Mouse (Mus musculus) CD4-positive, CD25-positive, alpha-beta regulatory T cell, adult 4 months (primary cell): Measurements from ENCODE around the gene Adcy5. TPM values are rescaled to one million over a fixed set of nuclear protein-coding genes. Genes with fewer than 3 reads are reported as not detected.

Experiments used
- ATAC-seq: one replicate; pipeline ENCODE4 v1.8.0; 2017
- polyA plus RNA-seq, 2 experiments: library from polyadenylated mRNA; unstranded; fragments of 100-300 nt; shearing (Covaris generic); gene quantifications; one replicate each; pipeline ENCODE4 v1.2.1; 2017

Adcy5 gene
- polyA plus RNA-seq: under 1 TPM; 0.08 to 0.14 TPM

DNA sequence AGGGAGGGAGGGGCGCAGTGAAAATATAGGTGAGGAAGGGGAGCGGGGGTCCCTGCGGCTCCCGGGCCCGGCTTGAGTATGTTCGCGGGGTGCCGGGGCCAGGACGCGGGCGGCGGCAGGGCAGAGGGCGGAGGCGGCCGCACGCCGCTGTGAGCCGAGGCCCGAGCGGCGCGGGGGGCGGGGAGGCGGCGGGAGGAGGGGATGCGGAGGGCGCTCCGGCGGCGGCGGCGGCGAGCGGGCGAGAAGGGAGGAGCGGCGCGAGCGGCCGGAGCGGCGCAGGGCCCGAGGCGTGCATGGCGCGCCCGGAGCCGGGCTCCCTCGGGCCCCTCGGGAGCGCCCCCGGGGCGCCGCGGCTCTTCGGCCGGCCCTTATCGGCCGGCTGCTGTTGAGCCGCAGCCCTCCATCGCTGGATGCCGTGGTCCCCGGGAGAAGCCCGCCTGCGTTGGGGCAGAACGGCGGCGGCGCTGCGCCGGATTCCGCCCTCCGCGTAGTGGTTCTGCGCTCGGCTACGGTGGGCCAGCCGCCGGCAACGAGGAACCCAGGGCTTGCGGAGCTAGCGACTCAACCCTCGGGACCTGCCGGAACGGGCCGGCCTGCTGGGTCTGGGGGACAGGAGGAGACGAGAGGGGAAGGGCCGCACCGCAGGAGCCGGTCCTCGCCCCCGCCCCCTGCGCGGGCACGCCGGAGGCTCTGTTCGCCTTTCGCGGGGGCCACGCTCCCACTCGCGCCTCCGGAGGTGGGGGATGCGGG lies at the start of gene Adcy5:
TSS of gene Adcy5 (plus strand) at position 237 of the 750 bp plus-strand sequence.
- no peak for ATAC-seq

DNA sequence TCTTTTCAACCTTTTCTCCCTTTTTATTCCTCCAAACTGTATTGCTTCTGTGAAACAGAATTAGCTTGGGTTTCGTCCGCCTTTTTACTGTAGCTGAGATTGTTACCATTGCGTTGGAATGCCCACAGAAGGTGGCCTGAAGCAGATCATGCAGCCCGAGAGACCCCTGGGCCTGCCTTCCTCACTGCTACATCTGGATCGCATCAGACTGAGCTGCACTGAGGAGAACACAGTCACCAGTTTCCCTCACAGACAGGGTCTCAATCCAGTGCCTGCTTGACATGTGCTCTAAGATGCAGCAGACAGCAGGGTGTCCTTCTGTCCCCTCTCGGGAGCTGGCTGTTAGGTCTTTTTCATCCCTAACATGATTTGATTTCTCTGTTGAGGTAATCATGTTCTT lies 46.7 kb upstream of the Adcy5 start:
- ATAC-seq: no peak

DNA sequence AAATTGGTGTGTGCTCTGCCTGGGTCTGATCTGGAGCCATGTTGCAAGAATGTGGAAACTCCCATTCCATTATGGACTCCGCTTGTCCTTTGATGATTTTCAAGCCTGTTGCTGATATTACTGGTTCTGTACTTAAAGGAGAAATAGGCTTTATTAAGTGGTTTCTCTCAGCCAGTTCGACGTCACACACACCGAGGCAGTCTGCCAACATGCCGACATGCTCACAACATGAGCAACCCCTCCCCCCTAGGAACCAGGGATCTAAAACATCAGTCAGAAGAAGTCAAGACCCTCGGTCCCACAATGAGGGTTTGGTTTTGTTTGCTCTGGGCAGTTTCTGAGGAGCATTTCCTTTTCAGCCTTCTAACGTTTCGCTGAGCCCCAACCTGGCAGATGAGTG lies 45.5 kb upstream of the Adcy5 start:
- no peak for ATAC-seq

DNA sequence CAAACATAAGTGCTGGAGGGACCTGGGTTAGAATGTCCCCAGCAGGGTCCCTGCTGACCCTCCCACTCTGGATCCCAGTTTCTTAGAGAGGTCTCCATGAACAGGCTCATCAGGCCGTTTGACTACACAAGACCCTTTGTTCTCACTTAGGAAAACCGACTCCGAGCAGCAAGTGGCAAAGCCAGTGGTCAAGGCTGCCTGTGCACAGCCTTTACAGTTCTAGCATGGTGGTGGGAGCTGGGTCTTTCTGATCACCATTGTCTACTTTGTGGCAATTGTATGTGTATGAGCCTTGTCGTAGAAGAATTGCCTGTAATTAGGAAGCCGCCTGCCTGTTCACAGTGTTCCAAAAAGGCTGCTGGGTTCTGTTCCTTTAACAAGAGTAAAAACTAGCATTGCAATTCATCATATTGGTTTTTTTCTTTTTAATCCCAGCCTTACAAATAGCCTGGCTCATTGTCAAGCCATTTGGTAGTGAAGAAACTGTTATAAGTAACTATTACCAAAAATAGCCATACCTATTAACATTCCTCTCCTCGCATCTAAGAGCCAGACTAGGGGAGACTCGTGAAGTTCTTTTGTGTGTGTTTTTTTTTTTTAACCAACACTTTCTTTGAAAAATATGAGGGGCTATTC lies 44.9 kb upstream of the Adcy5 start:
- no peak for ATAC-seq

DNA sequence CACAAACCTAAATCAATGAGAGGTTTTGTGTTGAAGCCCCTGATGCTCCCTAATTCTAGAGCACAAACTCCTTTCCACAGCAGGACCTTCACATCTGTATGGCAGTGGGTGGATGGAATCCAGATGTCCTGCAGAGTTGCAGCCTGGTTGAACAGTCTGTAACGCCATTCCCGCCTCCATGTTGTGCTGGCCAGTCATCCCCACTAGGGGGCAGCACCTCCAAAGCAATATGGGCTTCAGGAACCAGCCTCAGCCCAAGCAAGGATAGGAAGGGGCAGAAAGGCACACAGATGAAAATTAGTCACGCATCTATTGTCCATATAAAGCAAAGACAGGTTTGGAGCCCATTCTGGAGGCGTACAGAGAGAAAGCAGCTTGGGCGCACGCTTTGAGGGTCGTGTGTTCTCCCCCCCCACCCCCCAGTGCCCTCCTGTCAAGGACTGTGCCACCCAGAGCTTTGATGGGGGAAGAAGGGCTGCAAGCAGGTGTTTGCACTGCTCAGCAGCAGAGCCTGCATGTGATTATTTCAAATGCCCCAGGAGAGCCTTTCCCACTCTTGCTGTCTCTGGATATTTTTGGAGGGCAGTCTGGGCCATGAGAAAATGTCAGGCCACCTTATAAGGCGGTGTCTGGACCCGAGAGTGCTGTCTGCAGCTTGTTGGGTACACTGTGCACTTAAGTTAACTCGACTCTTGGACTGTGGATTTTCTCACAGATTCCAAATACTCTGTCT lies 44.1 kb upstream of the Adcy5 start:
- ATAC-seq: no peak

DNA sequence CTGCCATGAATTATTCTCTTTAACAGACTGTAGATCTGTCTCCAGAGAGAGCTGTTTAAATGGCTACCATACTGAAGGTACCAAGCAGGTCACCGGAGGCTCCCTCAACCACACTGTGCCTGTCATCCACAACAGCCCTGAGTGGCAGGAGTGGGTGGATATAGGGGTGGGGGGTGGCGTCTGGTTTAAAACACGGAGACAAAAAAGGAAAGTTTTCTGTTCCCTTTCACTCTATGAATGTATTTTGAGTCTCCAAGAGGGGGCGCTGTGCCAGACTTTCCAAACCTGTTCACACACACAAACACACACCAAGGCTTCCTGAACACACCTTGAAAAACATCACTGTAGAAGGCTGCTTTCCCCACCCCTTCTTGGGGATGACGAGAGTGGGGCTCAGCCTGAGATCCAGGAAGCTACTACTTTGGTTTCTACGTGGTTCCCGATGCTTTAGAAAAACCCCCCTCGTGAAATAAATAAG lies 43.5 kb upstream of the Adcy5 start:
- no peak for ATAC-seq

DNA sequence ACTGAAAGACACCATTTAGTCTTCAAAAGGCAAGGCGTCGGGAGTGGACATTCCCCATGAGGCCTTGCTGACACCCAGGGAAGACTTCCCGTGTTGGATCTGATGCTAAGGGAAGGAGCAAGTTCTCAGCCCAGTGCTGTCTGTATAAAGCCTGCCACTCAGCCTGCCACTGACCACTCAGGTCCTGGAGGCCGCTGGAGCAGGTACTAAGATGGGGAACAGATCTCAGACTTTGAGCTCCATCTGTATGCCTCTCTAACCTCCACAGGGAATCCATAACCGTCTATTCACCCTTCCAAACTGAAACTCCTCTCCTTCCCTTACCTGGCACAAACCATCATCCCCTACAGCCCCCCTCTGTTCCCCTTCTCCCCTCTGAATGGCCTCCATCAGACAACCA lies 41.2 kb upstream of the Adcy5 start:
- ATAC-seq: no peak

DNA sequence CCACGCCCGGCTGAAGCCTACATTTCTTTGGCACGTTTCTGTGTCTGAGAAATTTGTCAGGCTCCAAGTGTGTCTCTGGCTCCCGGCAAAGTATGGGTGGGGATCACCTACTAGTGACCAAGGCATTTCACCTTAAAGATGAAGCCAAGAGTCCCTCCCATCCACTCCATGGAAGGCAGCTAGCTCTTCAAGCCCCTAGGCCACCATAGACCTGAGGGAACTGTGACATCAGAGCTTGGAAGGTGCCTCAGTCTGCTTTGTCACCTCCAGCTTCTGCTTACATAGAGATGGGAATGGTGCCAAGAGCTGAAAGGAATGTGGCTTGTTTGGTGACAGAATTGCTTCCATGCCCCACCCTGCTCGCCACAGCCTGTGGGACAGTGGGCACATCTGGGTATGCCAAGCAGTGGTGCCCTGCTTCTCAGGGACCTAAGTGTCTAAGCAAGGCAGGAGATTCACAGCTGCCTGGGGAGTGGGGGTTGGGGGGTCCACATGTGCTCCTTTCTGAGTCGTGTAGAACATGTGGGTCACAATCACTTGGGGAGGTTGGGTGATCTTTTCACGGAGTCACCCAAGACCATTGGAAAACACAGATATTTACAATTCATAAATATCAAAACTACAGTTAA lies 38.2 kb upstream of the Adcy5 start:
- ATAC-seq: no peak

DNA sequence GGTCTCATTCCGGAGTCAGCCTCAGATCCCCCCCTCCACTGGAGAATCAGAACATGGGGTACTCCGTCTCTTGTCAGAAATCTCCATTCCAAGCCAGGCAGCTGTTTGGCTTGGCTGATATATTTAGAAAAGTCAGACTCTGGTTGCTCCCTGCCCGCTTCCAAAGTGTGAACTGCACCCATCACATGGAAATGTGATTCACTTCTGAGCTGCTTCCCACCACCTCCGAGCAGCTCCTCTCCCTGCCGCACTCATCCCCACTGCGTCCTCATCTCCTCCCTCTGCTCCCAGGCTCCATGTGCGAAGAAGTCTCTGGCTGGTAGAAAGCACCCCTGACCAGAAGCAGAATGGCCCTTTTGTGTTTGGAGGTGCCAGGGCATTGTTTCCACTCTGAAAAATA lies 37.2 kb upstream of the Adcy5 start:
- no peak for ATAC-seq

DNA sequence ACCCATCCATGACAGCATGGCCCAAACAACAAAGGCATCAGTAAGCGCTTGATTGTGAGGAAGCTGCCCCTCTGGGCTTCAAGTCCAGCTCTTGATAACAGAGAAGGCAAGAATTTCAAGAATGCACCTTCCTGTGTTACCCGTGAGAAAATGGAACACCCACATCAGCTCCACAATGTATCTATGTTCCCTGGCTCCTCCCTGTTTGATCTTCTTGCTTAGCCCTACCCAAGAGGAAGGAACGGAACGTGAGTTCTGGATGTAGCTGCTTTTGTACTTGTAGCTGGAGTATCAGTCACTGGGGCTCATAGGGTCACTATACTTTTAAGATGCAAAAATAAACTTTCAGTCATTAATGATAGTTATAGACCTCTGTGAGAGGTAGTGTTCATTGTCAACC lies 34.1 kb upstream of the Adcy5 start:
- no peak for ATAC-seq

DNA sequence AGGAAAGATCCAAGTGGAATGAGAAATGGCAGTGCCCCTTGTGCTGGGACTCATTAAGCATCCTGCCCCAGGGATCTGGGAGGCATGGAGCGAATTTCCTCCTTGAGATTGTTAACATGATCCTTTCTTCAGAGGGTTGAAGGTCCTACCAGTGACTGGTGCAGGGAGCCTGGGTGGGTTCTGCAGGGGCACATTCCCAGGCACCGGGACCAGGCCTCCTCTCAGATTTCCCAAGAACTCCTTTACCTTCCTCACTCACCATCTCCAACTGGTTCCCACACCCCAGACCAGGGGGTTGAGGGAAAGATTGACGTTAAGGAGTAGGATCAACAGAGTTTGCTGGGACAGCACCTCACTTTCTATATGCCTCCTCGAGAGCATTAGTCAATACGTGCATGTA lies 27.4 kb upstream of the Adcy5 start:
- no peak for ATAC-seq

DNA sequence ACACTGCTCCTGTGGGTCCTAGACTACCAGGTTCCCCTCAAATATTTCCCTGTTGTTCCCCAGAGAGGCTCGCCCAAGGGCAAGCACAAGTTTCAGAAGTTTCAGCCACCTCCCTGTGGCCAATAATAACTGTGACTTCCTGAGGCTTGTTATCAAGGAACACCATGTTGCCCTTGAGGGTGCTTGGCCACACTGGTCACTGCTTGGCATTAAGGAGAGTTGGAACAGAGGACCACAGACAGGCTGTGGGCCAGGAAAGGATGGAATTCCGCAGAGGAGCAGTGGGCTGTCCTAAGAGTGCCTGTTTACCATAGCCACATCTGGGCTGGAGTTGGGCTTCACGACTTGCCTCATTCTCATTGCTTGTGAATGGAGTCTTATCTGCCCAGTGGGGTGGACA lies 24.5 kb upstream of the Adcy5 start:
- no peak for ATAC-seq

DNA sequence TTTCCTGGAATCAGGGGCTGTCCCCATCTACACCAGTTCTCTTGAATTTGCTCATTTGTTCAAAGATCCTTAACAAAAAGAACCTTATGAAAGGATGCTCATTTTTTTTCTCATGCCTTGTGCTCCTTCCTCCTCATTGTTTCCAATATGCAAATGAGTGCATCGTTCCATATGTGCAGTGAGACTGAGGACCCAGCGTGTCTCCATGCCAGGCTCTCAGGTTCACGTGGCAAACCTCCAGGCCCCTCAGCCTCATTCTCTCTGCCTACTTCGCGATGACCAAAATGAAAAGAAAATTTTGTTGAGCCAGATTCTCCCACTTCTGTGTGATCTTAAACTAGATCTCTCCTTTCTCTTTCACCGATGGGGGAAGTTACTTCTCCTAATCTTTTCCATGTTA lies 15.3 kb upstream of the Adcy5 start:
- ATAC-seq: no peak

DNA sequence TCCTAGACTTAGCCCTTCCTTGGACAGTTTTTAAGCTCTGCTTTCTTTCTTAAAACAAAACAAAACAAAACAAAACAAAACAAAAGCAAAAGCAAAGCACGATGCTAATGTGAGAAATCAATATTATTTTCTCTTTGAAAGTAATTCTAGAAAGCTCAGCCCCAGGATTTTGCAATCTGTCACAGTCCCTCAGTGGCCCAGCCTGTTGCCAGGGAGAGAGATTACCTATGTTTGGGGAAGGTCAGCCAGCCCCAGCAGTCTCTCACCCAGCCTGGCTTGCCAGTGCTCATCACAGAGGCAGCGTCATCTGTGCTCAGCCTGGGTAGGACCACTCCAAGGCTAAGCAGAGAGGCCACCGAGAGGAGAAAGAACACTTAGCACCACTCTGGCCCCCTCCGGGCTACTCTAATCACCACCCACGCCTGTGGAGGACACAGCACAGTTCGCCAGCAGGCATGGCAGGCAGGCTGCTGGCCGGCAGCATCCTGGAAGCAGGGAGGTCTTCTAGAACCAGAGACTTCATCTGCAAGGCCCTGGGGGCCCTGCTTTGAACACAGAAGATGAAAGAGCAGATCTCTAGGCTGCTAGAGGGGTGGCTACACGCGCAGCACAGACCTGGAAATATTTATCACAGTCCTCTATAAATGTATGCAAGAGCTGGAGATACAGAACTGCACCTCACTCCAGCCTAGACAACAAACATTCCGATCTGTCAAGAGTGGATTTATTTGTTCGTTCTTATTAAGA lies 14.6 kb upstream of the Adcy5 start:
- ATAC-seq: no peak

DNA sequence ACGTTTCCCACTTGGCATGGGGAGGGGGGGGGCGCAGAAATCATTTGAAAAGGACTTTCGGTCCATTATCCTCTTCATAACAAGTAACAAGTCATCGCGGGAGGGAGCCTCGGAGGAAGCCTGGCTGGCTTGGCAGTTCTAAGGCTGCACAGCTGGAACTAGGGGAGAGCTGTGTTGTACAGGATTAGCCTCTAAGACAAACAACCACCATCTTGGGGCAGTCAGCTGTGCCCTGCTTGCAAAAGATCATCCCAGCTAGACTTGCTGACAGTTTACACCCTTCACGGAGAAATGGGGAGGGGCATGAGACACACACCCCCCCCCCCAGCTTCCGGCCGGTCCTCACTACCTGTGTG lies 14.1 kb upstream of the Adcy5 start:
- ATAC-seq: no peak

DNA sequence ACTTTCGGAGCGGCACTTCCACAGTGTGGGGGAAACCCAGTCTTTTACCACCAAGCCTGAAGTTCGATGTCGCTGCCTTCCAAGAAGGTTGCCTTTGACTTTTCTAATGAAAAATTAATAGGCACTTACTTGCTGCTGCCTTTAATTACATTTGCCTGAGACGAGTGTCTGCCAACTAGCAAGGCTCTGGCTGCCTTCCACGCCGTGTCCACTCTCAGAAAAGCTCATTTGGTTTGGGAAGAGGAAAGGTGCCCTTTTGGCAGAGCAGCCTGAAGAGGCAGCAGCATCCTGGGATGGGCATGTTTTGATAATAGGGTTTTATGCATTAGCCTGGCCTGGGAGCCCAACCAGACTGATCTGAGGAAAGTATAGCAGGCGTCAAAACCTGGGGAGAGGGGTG lies 12.8 kb upstream of the Adcy5 start:
- no peak for ATAC-seq

DNA sequence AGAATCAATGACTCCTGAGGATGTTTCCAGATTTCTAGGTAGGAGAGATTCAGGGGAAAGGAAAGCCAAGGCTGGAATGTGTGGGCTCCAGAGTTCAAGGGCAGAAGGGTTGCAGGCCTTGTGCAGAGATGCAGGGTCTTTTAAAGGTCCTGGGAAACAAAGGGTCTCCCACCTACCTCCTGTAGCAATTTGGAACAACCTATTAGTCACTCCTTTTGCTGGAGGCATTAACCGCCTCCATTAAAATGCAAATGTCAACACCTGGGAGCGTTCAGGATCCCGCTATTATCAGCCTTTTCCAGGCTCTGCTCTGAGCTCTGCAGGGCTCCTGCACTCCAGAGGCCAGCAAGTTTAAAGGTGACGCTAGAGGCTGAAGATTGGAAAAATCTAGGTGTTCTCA lies 8.5 kb upstream of the Adcy5 start:
- no peak for ATAC-seq

DNA sequence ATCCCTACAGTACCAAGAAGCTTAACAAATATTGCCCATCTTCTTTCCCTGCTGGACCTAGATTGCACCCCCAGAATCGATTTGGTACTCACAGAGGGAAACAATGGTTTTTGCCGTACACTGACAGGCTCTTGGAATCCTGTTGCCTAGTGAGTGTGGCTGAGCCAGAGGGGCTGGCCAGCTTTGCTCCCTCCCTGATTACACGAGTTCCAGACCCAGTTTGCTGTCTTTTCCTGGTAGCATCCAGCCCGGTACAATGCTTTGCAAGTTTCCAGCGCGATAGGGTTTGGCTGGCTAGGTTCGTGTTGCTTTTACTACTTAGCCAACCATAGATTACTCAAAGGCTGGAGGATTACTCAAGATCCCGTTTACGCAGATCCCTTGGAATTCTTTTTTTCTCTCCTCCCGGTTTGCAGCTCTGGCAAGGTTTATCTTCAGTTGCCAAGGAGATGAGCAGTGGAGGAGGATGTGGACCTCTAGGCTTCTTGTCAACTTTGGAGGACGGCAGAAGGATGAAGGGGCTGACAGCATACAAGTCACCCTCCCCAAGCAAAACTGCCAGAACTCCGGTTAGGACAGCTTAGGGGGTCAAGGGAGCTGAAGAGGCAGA lies 1.4 kb upstream of the Adcy5 start:
- ATAC-seq: no peak

DNA sequence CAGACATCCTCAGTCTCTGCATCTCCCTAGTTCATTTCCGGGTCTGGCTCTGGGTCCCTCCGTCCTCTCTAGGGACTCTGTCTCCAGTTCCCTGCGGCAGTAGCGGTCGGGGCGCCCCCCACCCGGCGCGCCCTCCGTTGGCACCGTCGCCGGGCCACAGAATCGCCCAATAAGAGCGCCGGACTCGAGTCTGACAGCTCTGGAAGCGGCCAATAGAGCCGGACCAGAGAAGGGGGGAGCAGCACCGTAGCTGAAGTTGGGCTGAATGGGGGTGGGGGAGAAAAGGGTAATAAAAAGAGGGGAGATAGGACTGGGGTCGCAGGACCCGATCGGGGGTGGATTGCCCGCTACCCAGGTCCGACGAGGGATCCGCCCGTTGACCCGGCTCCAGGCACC lies 434 bp upstream of the Adcy5 start:
- ATAC-seq: no peak

DNA sequence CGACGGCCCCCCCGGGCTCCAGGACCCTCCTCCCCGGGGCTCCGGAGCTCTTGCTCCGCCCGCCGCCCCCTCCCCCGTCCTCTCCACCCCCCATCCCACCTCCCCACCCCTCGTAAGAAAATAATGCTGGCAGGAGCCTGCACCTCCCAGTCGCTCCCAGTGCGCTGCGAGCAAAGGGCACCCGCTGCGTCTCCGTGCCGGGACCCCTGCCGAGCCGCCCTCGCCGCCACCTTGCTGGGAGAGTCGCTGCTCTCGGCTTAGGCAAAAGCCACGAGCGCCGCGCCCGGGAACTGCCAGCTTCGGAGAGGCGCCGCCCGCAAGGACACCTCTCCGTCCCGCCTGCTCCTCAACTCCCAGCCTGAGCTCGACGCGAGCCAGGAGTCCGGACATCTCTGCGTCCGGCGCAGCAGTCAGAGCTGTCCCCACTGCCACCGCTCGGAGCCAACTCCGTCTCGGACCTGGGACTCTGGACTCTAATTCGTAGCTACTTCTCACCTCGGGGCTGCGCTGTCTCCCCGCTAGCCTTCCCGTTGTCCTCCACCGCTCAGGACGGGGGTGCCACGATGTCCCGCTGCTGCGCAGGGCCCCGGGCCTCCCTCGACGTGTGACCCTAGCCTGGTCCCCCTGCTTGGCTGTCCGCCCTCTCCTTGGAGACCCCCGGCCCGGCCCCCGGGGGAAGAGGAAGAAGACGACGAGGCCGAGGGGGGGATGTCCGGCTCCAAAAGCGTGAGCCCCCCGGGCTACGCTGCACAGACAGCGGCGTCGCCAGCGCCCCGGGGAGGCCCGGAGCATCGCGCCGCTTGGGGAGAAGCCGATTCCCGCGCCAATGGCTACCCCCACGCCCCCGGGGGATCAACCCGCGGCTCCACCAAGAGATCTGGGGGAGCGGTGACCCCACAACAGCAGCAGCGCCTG lies 971 bp downstream of the Adcy5 start:
- no peak for ATAC-seq

DNA sequence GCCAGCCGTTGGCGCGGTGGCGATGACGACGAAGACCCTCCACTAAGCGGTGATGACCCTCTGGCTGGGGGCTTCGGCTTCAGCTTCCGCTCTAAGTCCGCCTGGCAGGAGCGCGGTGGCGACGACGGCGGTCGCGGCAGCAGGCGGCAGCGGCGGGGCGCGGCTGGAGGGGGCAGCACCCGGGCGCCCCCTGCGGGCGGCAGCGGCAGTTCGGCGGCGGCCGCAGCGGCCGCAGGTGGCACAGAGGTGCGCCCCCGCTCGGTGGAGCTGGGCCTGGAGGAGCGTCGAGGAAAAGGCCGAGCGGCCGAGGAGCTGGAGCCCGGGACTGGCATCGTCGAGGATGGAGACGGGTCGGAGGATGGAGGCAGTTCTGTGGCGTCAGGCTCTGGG lies 1.6 kb downstream of the Adcy5 start:
- no peak for ATAC-seq
